Comparison of ENCODE assay signal across 11 mouse cellular contexts in genomic region chr4:105338861-105339260, GRCm38 (mm10).
A peak's percentile ranks its signal among the peaks of the same experiment; 100 is the strongest.
DNase-seq lines count a peak whose midpoint lies in the region; ATAC-seq and TF ChIP-seq lines count a peak whose summit lies in the region.
"Had no signal": no experiment of that assay in that cellular context is flagged by ENCODE, and none has a peak within 500 bp of the region (broad histone marks: within the 10 kb centered on the region; RNA-seq: fewer than 3 reads in every experiment).

No protein-coding gene starts in this region.

- TF ChIP-seq CTCF in lung, postnatal 0 days (IDR thresholded peaks at IDR 0.05) = no peak

- intact Hi-C loops in gastrocnemius, postnatal 14 days (cut with DNase I; ENCODE audit: low total_unique reads) = no loop called here

- no peak for TF ChIP-seq EP300 in lung, postnatal 0 days (IDR thresholded peaks at IDR 0.05)

- H3K9me3 ChIP-seq in lung, postnatal 0 days (ENCODE audit: low read length) = no peaks in the 10 kb centered on the region
- no peaks in the 10 kb centered on the region for H3K9me3 ChIP-seq in embryonic facial prominence, embryonic 14.5 days (ENCODE audit: control insufficient read depth, low read length)
- H3K9me3 ChIP-seq in forebrain, embryonic 11.5 days (ENCODE audit: control insufficient read depth, low read length) = no peaks in the 10 kb centered on the region
- H3K9me3 ChIP-seq: embryonic facial prominence, embryonic 13.5 days had no signal

- H3K27ac ChIP-seq in lung, postnatal 0 days (ENCODE audit: low read length) = no peak overlapping the region
- H3K27ac ChIP-seq in embryonic facial prominence, embryonic 14.5 days (replicated peaks; ENCODE audit: low read depth, low read length) = no peak overlapping the region
- no peak overlapping the region for H3K27ac ChIP-seq in forebrain, embryonic 11.5 days (ENCODE audit: low read depth, low read length)
- H3K27ac ChIP-seq: embryonic facial prominence, embryonic 13.5 days; liver, embryonic 14.5 days had no signal

- no peak overlapping the region for H3K4me3 ChIP-seq in lung, postnatal 0 days (ENCODE audit: low read depth, low read length)
- no peak overlapping the region for H3K4me3 ChIP-seq in embryonic facial prominence, embryonic 14.5 days (ENCODE audit: low read depth, low read length)
- H3K4me3 ChIP-seq in forebrain, embryonic 11.5 days (ENCODE audit: low read depth, low read length) = no peak overlapping the region
- H3K4me3 ChIP-seq: embryonic facial prominence, embryonic 13.5 days had no signal

- DNase-seq in gastrocnemius, postnatal 14 days = peak; percentile 34
- DNase-seq in gastrocnemius, postnatal 10 days = no peak
- peak; percentile 24 for DNase-seq in lung, postnatal 0 days (ENCODE audit: low spot score)
- no peak for DNase-seq in lung, postnatal 10 days
- DNase-seq in embryonic facial prominence, embryonic 14.5 days (ENCODE audit: low spot score) = peak; percentile 67
- peak; percentile 21 for DNase-seq in right cerebral cortex, postnatal 14 days
- DNase-seq in c-Kit-positive CD71-positive TER-119-positive erythroid progenitor cells, embryonic 14.5 days (ENCODE audit: low spot score) = no peak
- no peak for DNase-seq in forebrain, embryonic 11.5 days (ENCODE audit: low spot score)
- DNase-seq: midbrain, embryonic 14.5 days had no signal

- no peak overlapping the region for H3K4me2 ChIP-seq in lung, postnatal 0 days (replicated peaks; ENCODE audit: low read depth, low read length)
- H3K4me2 ChIP-seq in embryonic facial prominence, embryonic 14.5 days (ENCODE audit: low read depth, low read length) = no peak overlapping the region
- H3K4me2 ChIP-seq in forebrain, embryonic 11.5 days (ENCODE audit: low read depth, low read length, severe bottlenecking) = no peak overlapping the region
- H3K4me2 ChIP-seq: embryonic facial prominence, embryonic 13.5 days had no signal

- H3K27me3 ChIP-seq in lung, postnatal 0 days (replicated peaks; ENCODE audit: insufficient read depth, low read length) = no peaks in the 10 kb centered on the region
- no peaks in the 10 kb centered on the region for H3K27me3 ChIP-seq in embryonic facial prominence, embryonic 14.5 days (replicated peaks; ENCODE audit: control insufficient read depth, insufficient read depth, low read length)
- H3K27me3 ChIP-seq in forebrain, embryonic 11.5 days (ENCODE audit: control insufficient read depth, insufficient read depth, low read length) = no peaks in the 10 kb centered on the region
- H3K27me3 ChIP-seq: embryonic facial prominence, embryonic 13.5 days had no signal

- no peaks in the 10 kb centered on the region for H3K36me3 ChIP-seq in lung, postnatal 0 days (ENCODE audit: insufficient read depth, low read length)
- no peaks in the 10 kb centered on the region for H3K36me3 ChIP-seq in embryonic facial prominence, embryonic 14.5 days (ENCODE audit: control insufficient read depth, insufficient read depth, low read length)
- no peaks in the 10 kb centered on the region for H3K36me3 ChIP-seq in forebrain, embryonic 11.5 days (ENCODE audit: control insufficient read depth, insufficient read depth, low read length)
- H3K36me3 ChIP-seq: embryonic facial prominence, embryonic 13.5 days had no signal

- H3K9ac ChIP-seq in lung, postnatal 0 days (replicated peaks; ENCODE audit: low read depth) = no peak overlapping the region
- H3K9ac ChIP-seq in embryonic facial prominence, embryonic 14.5 days (ENCODE audit: low read depth, low read length) = no peak overlapping the region
- no peak overlapping the region for H3K9ac ChIP-seq in forebrain, embryonic 11.5 days (ENCODE audit: low read length)
- H3K9ac ChIP-seq: embryonic facial prominence, embryonic 13.5 days; liver, embryonic 14.5 days had no signal

- 50% methylated on average over 7 of the region's 7 CpGs for WGBS in lung, postnatal 0 days
- WGBS in embryonic facial prominence, embryonic 14.5 days = 39% methylated on average over 7 of the region's 7 CpGs
- 81% methylated on average over 7 of the region's 7 CpGs for WGBS in forebrain, embryonic 11.5 days

- H3K4me1 ChIP-seq in lung, postnatal 0 days (ENCODE audit: insufficient read depth, low read depth, low read length) = no peaks in the 10 kb centered on the region
- 0 out of 2 replicates have a peak, but pooled peaks cover 7% of the 10 kb centered on the region for H3K4me1 ChIP-seq in embryonic facial prominence, embryonic 14.5 days (ENCODE audit: control insufficient read depth, insufficient read depth, low read length)
- H3K4me1 ChIP-seq in forebrain, embryonic 11.5 days (replicated peaks; ENCODE audit: control insufficient read depth, insufficient read depth, low read length) = no peaks in the 10 kb centered on the region

- no peak for ATAC-seq in lung, postnatal 0 days
- ATAC-seq in embryonic facial prominence, embryonic 14.5 days (ENCODE audit: low read depth) = no peak
- ATAC-seq in forebrain, embryonic 11.5 days (replicated peaks; ENCODE audit: low FRiP score) = no peak

Comparison
In these comparisons a context has a peak if more than half of its experiments do, and no peak if none do; other contexts are left out.
1. DNase-seq: peak in gastrocnemius, postnatal 14 days (single experiment), lung, postnatal 0 days (single experiment), embryonic facial prominence, embryonic 14.5 days (single experiment) and right cerebral cortex, postnatal 14 days (single experiment); none in gastrocnemius, postnatal 10 days (single experiment), lung, postnatal 10 days (single experiment), c-Kit-positive CD71-positive TER-119-positive erythroid progenitor cells, embryonic 14.5 days (single experiment) and forebrain, embryonic 11.5 days (single experiment).